Mouse (Mus musculus): Measurements from ENCODE around the gene Ascc1.

The Ascc1 gene

GRCm38 (mm10) chr10:60080171-60080570, 77.6 kb downstream of the Ascc1 start:
- DNase-seq (ENCODE audit: low spot score), result peak; percentile 11

DNA sequence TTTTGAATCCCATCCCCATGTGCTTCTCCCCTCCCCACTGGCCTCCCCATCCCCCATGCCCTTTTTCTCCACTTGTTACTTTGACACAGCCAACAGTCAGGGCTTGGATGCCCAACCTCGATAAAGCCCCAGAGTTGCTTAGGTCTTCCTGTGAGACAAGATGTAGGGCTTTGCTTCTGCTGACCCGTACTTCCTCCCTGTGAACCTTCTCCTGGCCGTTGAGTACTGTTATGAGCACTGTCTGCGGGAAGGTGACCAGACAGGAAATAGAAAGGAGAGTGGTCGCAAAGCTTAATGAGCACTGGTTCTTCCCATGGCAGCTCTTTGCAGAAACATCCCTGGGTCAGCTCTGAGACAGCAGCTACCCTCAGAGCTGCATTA, 78.0 kb downstream of the Ascc1 start:
- DNase-seq (ENCODE audit: low spot score), result no peak

DNA sequence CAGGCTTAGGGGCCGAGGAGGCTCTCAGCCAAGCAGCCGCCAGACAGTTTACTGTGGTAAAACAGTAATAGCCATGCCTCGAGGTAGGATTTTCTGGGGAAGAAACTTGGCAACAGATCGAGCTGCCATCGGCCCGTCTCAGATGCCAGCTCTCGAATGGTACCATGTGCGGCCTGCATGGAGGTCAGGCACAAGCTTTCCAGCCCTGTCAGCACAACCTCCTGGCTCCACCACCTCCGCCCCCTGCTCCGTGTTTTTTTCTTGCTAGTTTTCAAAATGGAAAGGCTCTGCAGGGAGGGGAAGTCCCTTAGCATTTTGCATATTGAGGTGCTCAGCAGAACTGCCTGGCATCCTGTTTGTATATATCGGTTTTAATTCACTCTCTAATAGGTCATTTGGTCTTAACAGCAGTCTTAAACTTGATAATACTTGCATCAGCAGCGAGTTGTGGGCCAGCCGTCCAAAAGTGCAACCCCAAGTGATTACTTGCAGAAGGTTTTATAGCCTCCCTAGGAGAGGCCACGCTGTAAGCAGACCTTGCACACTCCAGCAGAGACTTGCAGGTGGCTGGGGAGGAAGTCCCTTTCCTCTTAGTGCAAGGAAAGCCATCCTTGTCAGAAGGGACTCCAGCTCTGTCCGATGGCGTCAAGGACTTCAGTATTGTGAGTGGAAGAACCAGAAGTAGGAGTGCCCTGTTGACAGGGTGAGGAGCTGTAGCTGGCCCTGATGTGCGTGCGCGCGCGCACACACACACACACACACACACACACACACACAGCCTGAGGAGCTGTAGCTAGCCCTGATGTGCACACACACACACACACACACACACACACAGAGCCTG, 78.6 kb downstream of the Ascc1 start:
- peak; percentile 21 for DNase-seq (ENCODE audit: low spot score)

DNA sequence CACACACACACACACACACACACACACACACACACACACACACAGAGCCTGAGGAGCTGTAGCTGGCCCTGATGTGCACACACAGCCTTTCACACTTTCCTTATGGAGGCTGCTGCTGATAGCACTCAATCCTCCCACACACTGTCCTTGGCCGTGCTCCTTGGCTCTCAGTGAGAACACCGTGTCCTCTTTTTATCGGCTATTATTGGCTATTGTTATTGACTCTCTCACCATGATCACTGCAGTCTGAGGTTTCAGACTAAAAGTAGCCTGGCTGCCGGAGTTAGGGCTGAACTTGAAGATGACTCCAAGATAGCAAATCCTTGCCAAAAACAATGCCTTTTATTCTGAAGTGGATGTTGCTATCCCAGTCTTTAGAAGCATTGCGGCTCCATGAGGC, 79.3 kb downstream of the Ascc1 start:
- DNase-seq (ENCODE audit: low spot score), result no peak

GRCm38 (mm10) chr10:60084065-60084464, 81.5 kb downstream of the Ascc1 start:
- no peak for DNase-seq (ENCODE audit: low spot score)

GRCm38 (mm10) chr10:60092311-60092710, 89.7 kb downstream of the Ascc1 start:
- DNase-seq (ENCODE audit: low spot score), result no peak

DNA sequence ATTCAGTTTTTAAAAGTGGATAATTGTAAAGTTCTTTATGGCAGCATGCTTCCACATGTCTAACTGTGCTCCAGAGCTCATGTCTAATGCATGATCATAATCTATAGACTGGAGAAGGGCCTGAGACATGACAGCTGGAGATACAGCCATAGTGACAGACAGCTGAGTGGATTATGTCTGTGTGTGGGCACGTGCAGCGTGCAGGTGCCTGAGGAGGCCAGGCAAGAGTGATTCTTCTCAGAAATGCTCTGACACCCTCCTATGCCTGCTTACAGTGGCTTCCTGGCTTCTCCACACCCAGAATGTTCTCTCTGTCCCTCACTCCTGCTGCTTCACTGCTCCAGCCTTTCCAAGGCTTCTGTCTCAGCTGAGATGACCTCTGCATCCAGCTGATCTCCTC, 91.1 kb downstream of the Ascc1 start:
- no peak for DNase-seq (ENCODE audit: low spot score)

GRCm38 (mm10) chr10:60095558-60095957, 93.0 kb downstream of the Ascc1 start:
- no peak for DNase-seq (ENCODE audit: low spot score)

GRCm38 (mm10) chr10:60096302-60096701, 93.7 kb downstream of the Ascc1 start:
- DNase-seq (ENCODE audit: low spot score), result no peak

DNA sequence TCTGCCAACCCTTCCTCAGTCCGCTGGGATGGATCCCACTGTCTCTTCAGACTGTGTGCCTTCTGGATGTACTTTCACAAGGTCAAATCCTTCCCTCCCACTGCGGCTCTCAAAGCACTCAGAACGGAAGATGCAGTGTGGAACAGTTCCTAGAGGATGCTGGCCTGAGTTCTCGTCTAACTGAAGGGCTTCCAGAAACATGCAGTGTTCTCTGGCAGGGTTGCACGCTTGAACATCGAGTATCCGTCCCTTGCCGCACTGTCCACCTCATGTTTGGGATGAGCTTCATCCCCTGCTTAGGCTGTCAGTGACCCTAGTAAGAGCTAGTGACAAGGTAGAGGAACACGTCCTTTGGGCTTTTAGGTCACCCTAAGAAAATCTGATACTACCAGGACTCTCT, 94.5 kb downstream of the Ascc1 start:
- no peak for DNase-seq (ENCODE audit: low spot score)

- no peak for DNase-seq (ENCODE audit: low spot score)
These were observed 95.2 kb downstream of the Ascc1 start for GRCm38 (mm10) chr10:60097774-60098173.

DNA sequence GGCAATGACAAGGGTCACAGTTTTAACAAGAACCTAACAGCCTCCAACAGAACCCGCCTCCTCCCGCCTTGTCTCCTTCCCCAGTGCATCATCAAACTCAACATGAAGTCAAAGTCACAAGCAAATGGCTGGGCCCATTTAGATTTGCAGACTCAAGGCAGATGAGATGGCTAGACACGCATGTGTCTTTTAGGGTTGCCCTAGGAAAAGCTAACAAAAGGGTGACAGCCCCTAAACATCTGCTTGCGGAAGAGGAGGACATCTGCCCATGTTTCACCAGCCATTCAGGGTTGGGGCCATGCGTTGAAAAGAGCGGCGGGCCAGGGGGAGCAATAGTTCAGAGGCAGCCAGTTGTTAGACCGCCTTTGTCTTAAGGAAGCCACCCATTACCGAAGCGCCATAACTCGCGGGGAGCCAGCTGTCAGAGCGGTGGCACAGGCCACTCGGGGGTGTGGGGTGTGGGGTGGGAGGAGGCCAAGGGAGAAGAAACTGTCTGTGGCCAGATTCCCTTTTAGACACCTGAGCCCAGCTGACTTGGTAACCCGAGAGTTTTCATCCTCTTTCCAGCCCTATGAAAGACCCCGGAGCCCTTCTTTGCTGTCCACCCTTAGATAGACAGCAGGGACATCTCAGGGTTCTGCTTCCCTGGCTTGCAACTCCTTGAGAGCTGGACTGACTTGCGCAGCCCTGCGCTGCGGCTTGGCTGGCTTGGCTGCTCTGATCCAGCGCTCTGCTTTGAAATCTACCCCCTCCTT, 103.0 kb downstream of the Ascc1 start:
- no peak for DNase-seq (ENCODE audit: low spot score)

DNA sequence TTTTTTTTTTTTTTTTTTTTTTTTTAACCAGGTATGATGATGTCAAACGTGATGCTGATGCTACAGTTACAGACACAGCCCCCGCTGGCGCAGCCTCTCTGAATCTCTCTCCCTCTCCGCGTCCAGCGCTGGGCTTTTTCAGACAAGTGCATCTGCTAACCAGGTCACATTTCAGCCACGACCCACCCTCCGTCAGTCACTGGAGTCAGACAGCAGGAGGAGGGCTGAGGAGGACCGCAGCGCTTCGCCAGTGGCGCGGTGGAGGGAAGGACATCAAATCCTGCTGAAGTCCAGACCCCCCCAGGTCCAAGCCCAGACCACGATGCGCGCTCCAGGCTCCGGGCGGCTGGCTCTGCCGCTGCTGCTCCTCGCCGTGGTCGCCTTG, 103.5 kb downstream of the Ascc1 start, which contains the start of gene Spock2:
Spock2 (plus strand) TSS at position 74 of the 385 bp plus-strand sequence.
- DNase-seq (ENCODE audit: low spot score), result no peak

- DNase-seq (ENCODE audit: low spot score), result no peak
These were observed 104.1 kb downstream of the Ascc1 start for GRCm38 (mm10) chr10:60106531-60107186.

GRCm38 (mm10) chr10:60107448-60107847, 104.8 kb downstream of the Ascc1 start:
- DNase-seq (ENCODE audit: low spot score), result no peak

DNA sequence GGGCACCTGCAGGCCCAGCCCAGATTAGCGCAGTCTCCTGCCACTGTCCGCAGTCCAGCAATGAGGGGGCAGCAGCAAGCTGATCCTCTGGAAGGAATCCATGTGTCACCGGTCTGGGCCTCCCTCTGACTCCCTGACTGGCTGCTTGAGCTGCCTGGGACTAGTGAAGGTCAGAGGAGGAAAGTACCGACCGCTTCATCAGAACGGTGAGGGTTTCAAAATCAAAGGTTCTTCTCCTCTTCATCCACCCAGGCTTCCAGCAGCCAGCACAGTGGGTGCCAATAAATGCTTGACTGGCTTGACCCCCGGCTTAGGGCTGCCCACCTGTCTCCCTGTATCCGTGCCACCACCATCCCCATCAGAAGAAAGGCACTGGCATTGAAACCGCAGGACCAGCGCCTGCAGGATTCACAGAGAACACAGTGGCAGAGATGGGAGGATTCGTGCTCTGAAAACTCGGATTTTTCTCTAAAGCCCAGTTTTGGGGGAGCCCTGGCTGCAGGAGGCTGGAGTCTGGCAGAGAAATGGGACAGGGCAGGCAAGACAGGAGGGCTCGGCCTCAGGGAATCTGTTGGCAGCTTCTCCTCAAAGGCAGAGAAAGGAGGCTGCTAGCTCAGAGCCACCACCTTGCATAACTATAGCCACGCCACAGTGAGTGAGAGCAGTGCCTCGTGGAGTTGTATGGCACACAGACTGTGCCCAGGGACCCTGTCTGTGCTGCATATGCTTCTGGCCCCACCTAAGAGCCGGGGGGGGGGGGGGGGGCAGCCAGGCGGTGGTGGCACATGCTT, 105.9 kb downstream of the Ascc1 start:
- DNase-seq (ENCODE audit: low spot score), result no peak

DNA sequence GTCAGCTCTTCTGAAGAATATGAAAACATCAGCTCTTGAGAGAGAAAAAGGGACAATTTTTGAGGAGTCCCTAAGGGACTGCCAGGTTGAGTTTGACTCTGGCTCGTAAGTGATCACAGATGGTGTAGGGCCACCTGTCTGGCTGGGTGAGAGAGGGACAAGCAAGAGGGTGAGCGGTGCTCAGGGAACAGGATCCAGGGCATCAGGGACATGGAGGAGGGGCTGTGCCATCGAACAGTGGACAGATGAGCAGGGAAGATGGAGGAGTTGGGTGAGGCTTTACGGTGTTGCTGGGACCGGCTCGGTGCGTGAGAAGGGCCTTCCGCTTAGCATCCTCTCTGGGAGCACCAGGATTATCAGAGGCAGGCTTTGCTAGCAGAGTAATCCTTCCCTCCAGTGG, 106.7 kb downstream of the Ascc1 start:
- no peak for DNase-seq (ENCODE audit: low spot score)

- no peak for DNase-seq (ENCODE audit: low spot score)
These were observed 107.4 kb downstream of the Ascc1 start for GRCm38 (mm10) chr10:60109989-60110388.

GRCm38 (mm10) chr10:60110908-60111475, 108.4 kb downstream of the Ascc1 start:
- no peak for DNase-seq (ENCODE audit: low spot score)

DNA sequence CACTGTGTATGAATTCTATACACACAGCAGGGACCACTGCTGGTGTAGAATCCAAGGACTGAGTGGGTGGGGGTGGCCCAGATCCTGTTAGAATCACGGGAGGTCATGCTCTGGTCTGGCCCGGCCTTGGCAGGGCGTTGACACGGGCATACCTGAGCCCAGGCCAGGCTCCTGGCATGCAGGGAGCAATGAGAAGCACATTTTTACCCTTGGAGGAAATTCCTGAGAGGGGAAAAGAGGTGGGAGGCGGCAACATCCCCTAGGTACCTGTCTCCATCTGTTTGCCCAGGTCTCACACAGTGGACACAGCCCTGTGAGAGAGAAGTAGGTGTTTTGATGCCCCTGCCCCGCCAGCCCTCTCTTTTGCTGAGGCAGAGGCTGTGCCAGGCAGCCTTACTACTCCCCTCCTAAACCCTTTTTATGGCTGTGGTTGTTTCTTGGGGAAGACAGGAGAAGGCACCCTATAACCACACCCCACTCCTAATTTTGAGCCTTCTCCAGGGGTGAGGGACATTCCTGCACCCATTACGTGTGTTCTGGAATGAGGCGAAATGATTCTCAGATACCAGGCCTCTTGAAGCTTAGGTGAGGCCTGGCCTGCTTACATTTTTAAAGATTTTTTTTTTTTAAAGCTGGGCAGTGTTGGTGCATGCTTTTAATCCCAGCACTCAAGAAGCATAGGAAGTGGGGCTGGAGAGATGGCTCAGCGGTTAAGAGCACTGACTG, 111.5 kb downstream of the Ascc1 start:
- no peak for DNase-seq (ENCODE audit: low spot score)

Data from spleen, adult 12 weeks (tissue).